In the genomic region with DNA sequence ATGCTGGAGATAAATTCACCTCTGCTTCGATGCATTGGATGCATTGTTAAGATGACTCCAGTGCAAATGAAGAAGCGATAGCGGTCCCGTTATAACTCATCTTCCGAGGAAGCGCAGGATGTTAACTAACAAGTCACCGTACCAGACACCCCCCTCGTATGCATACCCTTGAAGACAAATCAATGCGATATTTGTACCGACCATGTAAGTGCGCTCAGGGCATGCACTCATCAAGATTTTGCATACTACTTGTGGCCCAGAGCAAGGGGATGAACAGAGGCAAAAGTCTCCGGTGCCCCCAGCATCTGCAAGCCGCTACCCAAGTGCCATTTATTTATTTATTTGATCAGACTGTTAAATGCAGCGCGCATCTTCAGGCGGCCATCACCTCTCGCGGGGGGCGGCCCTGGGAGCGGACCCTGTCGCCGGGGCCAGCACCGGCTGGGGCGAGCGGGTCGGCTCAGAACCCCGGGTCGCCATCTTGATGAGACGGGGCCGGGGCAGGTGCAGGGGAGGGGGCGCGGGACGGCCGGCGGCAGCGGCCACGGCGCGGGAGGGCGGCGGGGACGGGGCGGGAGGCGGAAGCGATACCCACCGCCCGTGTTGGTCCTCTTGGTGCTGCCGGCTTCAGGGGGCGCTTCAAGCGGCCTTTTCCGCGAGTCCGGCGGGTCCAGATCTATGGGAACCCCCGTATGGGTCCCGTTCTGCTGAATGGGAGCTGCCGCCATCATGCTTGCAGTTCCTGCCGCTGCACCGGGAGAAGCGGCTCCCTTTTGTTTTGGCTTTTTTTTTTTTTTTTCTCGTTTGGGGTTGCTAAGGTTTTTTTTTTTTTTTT, we compare ENCODE assay signal across 8 mouse cellular contexts. TPM values are rescaled to one million over a fixed set of nuclear protein-coding genes. Genes with fewer than 3 reads are reported as not detected.
DNase-seq lines count a peak whose midpoint lies in the region; ATAC-seq and TF ChIP-seq lines count a peak whose summit lies in the region.

No protein-coding gene starts in this region.

- peak; percentile 48; the same call in 1 of the 2 replicates for ATAC-seq in limb, embryonic 11.5 days (ENCODE audit: insufficient number of reproducible peaks, low FRiP score, low TSS enrichment, low read depth)
- ATAC-seq in midbrain, embryonic 15.5 days (replicated peaks): peak; percentile 51

- TF ChIP-seq CTCF in heart, adult 2 months (IDR thresholded peaks at IDR 0.05): no peak
- TF ChIP-seq CTCF in kidney, adult 2 months (conservative IDR thresholded peaks at IDR 0.05; ENCODE audit: insufficient read depth, insufficient read length, low read depth, low read length): no peak
- no peak for TF ChIP-seq CTCF in testis, adult 2 months (IDR thresholded peaks at IDR 0.05; ENCODE audit: control insufficient read depth, insufficient read depth, insufficient replicate concordance, low read depth, low read length)

- no peaks in the 10 kb centered on the region for H3K4me1 ChIP-seq in heart, adult 2 months (ENCODE audit: control insufficient read depth, insufficient read depth, low read length)
- H3K4me1 ChIP-seq in kidney, adult 2 months (ENCODE audit: control insufficient read depth, insufficient read depth, low read length): no peaks in the 10 kb centered on the region
- no peaks in the 10 kb centered on the region for H3K4me1 ChIP-seq in limb, embryonic 11.5 days (ENCODE audit: control insufficient read depth, insufficient read depth, low read length)
- H3K4me1 ChIP-seq in midbrain, embryonic 15.5 days: no peaks in the 10 kb centered on the region; the same call in 1 of the 2 replicates
- H3K4me1 ChIP-seq in testis, adult 2 months (ENCODE audit: control insufficient read depth, insufficient read depth, low read length): no peaks in the 10 kb centered on the region; the same call in none of the 2 replicates

- no peaks in the 10 kb centered on the region for H3K9me3 ChIP-seq in limb, embryonic 11.5 days (ENCODE audit: control insufficient read depth, low read length)
- no peaks in the 10 kb centered on the region for H3K9me3 ChIP-seq in midbrain, embryonic 15.5 days

- no peaks in the 10 kb centered on the region for H3K79me2 ChIP-seq in heart, adult 2 months (replicated peaks; ENCODE audit: control insufficient read depth, insufficient read depth, low read length)

- no peaks in the 10 kb centered on the region for H3K36me3 ChIP-seq in heart, adult 2 months (ENCODE audit: control insufficient read depth, insufficient read depth, low read length)
- no peaks in the 10 kb centered on the region for H3K36me3 ChIP-seq in kidney, adult 2 months (ENCODE audit: control insufficient read depth, insufficient read depth, low read length)
- no peaks in the 10 kb centered on the region for H3K36me3 ChIP-seq in limb, embryonic 11.5 days (ENCODE audit: control insufficient read depth, insufficient read depth, low read length)
- no peaks in the 10 kb centered on the region for H3K36me3 ChIP-seq in midbrain, embryonic 15.5 days (replicated peaks)
- H3K36me3 ChIP-seq in testis, adult 2 months (ENCODE audit: control insufficient read depth, insufficient read depth, low read length): no peaks in the 10 kb centered on the region

- peak overlapping the region; percentile 82 for H3K4me3 ChIP-seq in heart, adult 2 months
- peak overlapping the region; percentile 94 for H3K4me3 ChIP-seq in kidney, adult 2 months (ENCODE audit: insufficient read depth, low read depth, low read length)
- peak overlapping the region; percentile 74 for H3K4me3 ChIP-seq in limb, embryonic 11.5 days (ENCODE audit: low read depth, low read length)
- H3K4me3 ChIP-seq in midbrain, embryonic 15.5 days: peak overlapping the region; percentile 96
- H3K4me3 ChIP-seq in testis, adult 2 months (ENCODE audit: control insufficient read depth, low read depth, low read length): peak overlapping the region; percentile 95

- no peak for TF ChIP-seq EP300 in heart, adult 2 months (IDR thresholded peaks at IDR 0.05; ENCODE audit: insufficient read depth, low read depth, low read length)

- intact Hi-C loops in heart, adult 2 months (cut with DNase I): no loop called here

- peak overlapping the region; percentile 40 for H3K27ac ChIP-seq in heart, adult 2 months
- H3K27ac ChIP-seq in kidney, adult 2 months (ENCODE audit: insufficient read depth, low read depth, low read length): no peak overlapping the region
- 0 out of 2 replicates have a peak overlapping the region, but pooled peaks have one; percentile 12 for H3K27ac ChIP-seq in limb, embryonic 11.5 days (replicated peaks; ENCODE audit: low read depth, low read length)
- H3K27ac ChIP-seq in midbrain, embryonic 15.5 days: peak overlapping the region; percentile 100
- H3K27ac ChIP-seq in testis, adult 2 months (ENCODE audit: control insufficient read depth, insufficient read depth, low read depth, low read length): 0 out of 2 replicates have a peak overlapping the region, but pooled peaks have one; percentile 20

- TF ChIP-seq POLR2A in heart, adult 2 months (IDR thresholded peaks at IDR 0.05; ENCODE audit: insufficient read depth, low read depth, low read length): no peak
- no peak for TF ChIP-seq POLR2A in kidney, adult 2 months (IDR thresholded peaks at IDR 0.05; ENCODE audit: low read depth, low read length)
- TF ChIP-seq POLR2A in testis, adult 2 months (IDR thresholded peaks at IDR 0.05; ENCODE audit: control insufficient read depth, low read depth, low read length): no peak

- H3K4me2 ChIP-seq in limb, embryonic 11.5 days (ENCODE audit: low read depth, severe bottlenecking): peak overlapping the region; percentile 54
- H3K4me2 ChIP-seq in midbrain, embryonic 15.5 days: peak overlapping the region; percentile 54

- peak overlapping the region; percentile 53 for H3K9ac ChIP-seq in heart, adult 2 months (ENCODE audit: low read depth, low read length)
- peak overlapping the region; percentile 78 for H3K9ac ChIP-seq in limb, embryonic 11.5 days (ENCODE audit: low read length)
- peak overlapping the region; percentile 99 for H3K9ac ChIP-seq in midbrain, embryonic 15.5 days

- WGBS in heart, adult 2 months: under 1% methylated on average over 51 of the region's 61 CpGs
- WGBS in kidney, adult 2 months: under 1% methylated on average over 61 of the region's 61 CpGs
- WGBS in limb, embryonic 11.5 days: under 1% methylated on average over 59 of the region's 61 CpGs
- WGBS in midbrain, embryonic 15.5 days: under 1% methylated on average over 55 of the region's 61 CpGs

- DNase-seq in layer of hippocampus, adult 11-12 months (ENCODE audit: low spot score): peak; percentile 49
- no peak for DNase-seq in layer of hippocampus, adult 9-10 months (ENCODE audit: low spot score)
- DNase-seq in embryo, embryonic 11.5 days (ENCODE audit: low read depth, low spot score): peak; percentile 34
- peak; percentile 43 to 55 for DNase-seq in heart, adult 2 months
- DNase-seq in kidney, adult 2 months: peak; percentile 12
- peak; percentile 62 for DNase-seq in limb, embryonic 11.5 days (ENCODE audit: low spot score)

- no peaks in the 10 kb centered on the region for H3K27me3 ChIP-seq in heart, adult 2 months (ENCODE audit: control insufficient read depth, insufficient read depth, low read length)
- H3K27me3 ChIP-seq in kidney, adult 2 months (replicated peaks; ENCODE audit: control insufficient read depth, insufficient read depth, low read length): no peaks in the 10 kb centered on the region; the same call in 1 of the 2 replicates
- H3K27me3 ChIP-seq in limb, embryonic 11.5 days (ENCODE audit: control insufficient read depth, insufficient read depth, low read length): no peaks in the 10 kb centered on the region
- no peaks in the 10 kb centered on the region for H3K27me3 ChIP-seq in midbrain, embryonic 15.5 days (replicated peaks)
- H3K27me3 ChIP-seq in testis, adult 2 months (ENCODE audit: control insufficient read depth, insufficient read depth, low read length): no peaks in the 10 kb centered on the region

RNA-seq across cellular contexts. Expression of gene Nova1, which starts 0.5 kb away (rescaled TPM):
- 1 to 10 TPM; 1.8 to 2.9 TPM for total RNA-seq in heart, adult 2 months (2021)
- polyA plus RNA-seq in heart, adult 2 months (2012; rRNA removed): 0.88 and 2.2 TPM in 2 replicates
- 0.30 and 0.58 TPM in 2 replicates for polyA plus RNA-seq in kidney, adult 2 months (2012; rRNA removed)
- 1.6 and 1.9 TPM in 2 replicates for polyA plus RNA-seq in limb, embryonic 11.5 days (2014; fragmentation: Nextera tagmentation; extraction: Ambion mirVana)
- polyA plus RNA-seq in midbrain, embryonic 15.5 days (2015; fragmentation: Nextera tagmentation; extraction: Ambion mirVana): 102 and 117 TPM in 2 replicates
- polyA plus RNA-seq in testis, adult 2 months (2012; rRNA removed): 0.70 and 1.0 TPM in 2 replicates

Comparison
In these comparisons a context has a peak if more than half of its experiments do, and no peak if none do; other contexts are left out.
1. RNA of gene Nova1, which starts 0.5 kb away (polyA plus RNA-seq): 102 to 117 TPM in midbrain, embryonic 15.5 days; 1.6 to 1.9 TPM in limb, embryonic 11.5 days, 0.88 to 2.2 TPM in heart, adult 2 months, 0.70 to 1.0 TPM in testis, adult 2 months and 0.30 to 0.58 TPM in kidney, adult 2 months; every median in the first group is over 10 times any median in the second.
2. Peak in every context shown above with its lines, with median percentiles within 50 percentile points of each other: H3K4me3 ChIP-seq and H3K9ac ChIP-seq.